Mouse (Mus musculus): ENCODE results near the gene Lhfpl2. TPM values are rescaled to one million over a fixed set of nuclear protein-coding genes. Genes with fewer than 3 reads are reported as not detected.

The Lhfpl2 gene
- total RNA-seq, 4 experiments from 2014 or later = 23.6 to 34.1 (median 24.8) TPM

DNA sequence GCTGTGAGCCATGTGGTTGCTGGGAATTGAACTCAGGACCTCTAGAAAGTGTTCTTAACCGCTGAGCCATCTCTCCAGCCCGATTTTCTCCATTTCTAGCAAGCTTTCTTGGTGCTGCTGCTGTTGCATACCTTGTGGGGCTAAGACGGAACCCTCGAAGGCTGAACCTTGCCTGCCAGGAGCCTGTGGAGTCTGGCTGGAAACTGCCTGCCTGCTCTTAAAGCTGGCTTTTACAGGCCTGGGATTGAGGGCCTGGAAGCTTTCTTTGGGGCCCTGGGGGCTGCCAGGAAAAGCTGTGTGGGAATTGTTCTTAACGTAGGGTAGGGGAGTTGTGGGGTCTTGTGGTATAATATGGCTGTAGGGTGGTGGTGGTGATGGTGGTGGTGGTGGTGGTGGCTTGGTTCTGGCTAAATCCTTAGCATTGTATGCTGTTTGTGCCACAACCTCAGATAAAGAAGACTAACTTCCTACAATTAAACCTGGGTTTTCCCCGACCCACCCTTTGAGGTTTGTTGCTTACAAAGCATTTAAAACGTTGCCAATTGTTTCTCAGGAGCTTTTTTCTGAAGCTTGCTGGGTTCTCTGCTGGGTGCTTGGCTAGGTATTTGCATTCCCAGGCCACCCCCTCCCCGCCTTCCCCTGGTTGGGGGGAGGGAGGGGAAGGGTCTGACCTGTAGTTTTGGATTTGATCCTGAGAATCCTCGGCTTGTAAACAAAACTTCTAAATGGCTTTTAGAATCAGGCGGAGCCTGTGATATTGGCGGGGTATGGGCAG lies 7.9 kb downstream of the Lhfpl2 start:
- no peak for DNase-seq (ENCODE audit: low spot score in 2 of 2)

DNA sequence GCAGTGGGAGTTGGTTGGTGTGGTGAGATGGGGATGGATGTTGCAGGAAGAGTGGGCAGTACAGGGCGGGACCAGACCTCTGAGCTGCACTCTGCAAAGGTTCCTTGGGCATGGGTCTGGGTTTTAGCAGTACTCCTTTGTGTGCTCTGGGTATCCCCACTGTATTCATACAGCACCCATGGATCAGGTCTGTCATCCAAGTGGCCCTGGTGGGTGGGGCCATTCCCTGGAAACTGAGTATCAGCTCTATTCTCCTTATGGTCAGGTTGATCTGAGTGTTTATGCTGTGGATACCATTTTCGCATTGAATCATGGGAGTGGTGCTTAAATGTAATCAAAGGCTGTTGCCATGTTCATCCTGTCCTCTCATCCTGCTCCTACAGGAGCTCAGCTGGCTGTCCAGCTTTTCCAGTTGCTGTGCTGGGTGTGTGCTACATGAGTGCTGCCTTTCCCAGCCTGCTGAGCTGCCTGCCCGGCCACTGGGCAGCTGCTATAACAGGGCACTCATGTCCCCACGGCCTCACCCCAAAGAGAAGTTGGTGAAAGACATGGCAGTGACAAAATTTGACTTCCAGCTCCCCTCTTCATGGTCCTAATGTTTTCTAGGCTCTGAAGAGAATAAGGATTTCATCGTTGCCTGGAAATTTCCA lies 9.2 kb downstream of the Lhfpl2 start:
- no peak for DNase-seq (ENCODE audit: low spot score in 2 of 2)

DNA sequence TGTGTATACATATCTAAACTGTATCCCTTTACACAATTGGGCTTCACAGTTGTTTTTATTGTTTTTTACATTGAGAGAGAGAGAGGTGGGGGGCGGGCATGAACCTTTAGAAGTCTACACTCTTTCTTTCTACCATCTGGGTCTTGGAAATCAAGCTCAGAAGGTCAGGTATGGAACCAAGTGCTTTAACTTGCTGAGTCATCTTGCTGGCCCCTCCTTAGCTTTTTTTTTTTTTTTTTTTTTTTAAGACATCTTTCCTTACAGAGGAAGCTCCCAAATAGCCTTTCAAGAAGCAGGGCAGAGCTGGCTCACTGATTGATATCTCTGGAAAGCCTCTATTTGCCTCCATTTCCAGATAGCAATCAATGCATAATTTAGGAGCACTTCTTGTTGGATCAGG lies 10.7 kb downstream of the Lhfpl2 start:
- no peak for DNase-seq (ENCODE audit: low spot score in 2 of 2)

DNA sequence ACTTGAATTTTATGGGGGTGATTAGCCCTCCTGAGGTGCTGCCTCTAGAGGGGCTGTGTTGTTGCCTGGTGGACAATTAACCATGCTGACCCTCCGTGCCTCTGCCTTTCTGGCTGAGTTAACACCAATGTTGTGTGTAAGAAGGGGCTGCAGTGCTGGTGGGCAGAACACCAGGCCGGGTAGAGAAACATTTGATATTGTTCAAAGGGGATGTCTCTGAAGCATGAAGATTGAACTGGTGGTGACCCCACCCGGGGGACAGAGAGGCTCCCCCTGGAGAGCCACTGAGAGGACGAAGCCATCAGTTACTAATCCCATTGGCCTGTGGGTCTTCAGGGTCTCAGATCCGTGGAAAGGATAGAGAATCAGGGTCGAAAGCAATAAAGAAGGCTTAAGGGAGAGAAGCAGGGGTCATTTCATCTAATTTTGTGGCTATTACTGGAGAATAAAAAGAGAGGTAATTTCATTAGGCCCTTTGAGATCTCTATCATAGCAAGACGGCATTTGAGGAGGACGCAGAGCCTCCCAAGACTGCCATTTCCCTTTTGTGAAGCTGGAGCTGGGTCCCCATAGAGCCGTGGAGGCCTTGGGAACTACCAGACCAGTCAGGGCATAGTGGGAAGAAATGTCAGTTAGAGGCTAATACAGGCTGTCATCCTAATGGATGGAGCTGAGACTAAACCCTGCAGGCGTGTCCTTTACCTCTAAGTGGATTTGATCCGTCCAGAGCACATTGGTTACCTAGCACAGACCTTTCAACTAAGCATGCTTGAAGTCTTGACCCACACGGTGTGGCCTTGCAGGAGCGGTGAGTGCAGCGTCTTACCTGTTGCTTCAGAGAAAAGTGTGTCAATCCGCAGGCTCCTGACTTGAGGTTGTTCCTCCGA lies 12.1 kb downstream of the Lhfpl2 start:
- no peak for DNase-seq (ENCODE audit: low spot score in 2 of 2)

DNA sequence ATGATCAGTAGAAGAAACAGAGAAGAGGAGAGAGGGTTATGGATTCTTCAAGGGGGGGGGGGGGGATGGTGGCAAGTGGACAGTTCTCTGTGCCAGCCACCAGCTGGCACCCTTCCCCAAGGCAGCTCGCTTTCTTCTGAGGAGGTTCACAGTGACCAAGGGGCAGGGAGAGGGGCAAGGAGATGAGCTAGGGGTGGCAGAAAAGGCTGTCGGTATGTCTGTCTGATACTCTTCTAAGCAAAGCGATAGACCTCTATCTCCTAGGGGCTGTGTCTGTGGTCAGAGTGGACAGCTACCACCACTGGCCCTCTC lies 12.7 kb downstream of the Lhfpl2 start:
- DNase-seq (ENCODE audit: low spot score in 2 of 2) = no peak

DNA sequence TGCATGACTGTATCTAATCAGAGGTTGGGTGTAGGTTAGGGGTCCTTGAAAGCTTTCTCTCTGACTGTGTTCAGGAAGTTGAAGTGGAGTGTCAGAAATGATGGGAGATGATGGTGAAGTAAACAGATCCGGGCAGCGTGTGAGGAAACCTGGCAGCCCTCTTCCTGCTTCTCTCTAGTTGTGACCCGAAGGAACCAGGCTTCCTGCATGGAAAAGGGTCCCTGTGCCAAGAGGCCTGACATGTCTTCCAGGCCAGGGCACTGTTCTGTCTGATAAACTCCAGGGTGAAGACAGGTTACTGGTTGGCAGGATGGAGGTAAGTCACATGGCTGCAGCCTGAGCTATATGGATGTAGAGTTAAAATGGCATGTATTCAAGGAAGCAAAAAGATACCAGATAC lies 13.3 kb downstream of the Lhfpl2 start:
- DNase-seq (ENCODE audit: low spot score in 2 of 2) = no peak

DNA sequence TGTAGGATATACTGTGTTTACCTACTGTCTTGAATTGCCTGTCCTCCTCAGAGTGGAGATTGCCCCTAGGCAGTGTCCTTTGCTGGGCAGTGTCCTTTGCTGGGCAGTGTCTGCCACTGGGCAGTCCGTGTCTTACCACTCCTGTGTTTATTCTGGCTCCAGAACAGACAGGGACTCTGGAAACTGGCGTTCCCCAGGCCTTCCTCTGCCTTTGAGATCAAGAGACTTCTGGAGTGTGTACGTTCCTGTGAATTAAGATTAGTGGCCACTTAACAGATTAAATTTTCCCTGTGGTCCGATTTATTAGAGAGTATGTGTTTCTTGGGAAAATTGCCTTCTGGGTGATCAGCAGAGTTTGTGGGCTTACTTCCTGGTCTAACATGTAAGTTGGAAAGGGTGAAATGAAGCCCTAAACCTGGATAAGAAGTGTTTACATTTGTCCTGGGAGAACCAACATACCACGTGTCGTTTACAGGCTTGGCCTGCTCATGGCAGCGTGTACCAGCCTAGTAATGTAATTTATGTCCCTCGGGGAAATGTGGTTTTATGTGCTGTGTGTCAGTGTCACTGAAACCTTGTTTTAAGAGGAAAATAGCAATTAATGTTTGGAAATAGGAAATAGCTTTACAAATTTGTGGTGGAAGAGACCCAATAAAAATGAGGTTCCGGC lies 15.6 kb downstream of the Lhfpl2 start:
- no peak for DNase-seq (ENCODE audit: low spot score in 2 of 2)

DNA sequence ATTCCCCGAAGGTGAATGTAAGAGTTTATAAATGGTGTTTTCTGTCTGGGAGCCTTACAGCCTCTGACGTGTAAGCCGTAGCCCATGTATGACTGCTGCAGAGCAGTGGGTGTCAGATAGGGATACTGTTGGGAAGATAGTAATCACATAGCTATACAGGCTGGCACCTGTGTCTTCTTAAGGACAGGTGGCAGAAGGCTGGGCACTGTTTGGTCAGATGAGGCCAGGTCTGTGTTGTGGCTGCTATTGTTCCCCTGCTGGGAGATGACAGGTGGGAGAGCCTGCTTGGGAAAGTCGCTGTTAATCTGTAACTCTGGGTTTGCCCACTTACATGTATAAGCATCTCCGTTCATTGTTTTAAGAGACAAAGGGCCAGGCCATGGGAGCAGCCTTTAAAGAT lies 16.1 kb downstream of the Lhfpl2 start:
- DNase-seq (ENCODE audit: low spot score in 2 of 2) = no peak

DNA sequence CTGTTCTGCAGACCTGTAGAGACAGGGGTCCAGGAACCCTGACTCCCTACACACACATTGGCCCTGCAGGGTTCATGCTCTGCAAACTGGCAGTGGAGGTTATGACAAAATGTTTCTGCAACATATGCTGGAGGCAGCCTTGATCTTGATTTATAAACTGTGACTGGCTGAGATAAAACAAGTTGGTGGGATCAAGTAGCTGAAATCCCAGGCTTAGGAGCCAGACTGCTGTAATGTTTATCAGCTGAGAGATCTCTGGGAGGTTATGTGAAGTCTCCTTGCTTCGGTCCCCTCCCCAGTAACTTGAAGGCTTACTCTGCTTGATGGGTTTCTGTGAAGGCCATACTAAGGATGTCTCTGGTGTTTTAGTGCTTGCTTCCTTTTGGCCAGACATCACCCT lies 17.6 kb downstream of the Lhfpl2 start:
- DNase-seq (ENCODE audit: low spot score in 2 of 2) = no peak

DNA sequence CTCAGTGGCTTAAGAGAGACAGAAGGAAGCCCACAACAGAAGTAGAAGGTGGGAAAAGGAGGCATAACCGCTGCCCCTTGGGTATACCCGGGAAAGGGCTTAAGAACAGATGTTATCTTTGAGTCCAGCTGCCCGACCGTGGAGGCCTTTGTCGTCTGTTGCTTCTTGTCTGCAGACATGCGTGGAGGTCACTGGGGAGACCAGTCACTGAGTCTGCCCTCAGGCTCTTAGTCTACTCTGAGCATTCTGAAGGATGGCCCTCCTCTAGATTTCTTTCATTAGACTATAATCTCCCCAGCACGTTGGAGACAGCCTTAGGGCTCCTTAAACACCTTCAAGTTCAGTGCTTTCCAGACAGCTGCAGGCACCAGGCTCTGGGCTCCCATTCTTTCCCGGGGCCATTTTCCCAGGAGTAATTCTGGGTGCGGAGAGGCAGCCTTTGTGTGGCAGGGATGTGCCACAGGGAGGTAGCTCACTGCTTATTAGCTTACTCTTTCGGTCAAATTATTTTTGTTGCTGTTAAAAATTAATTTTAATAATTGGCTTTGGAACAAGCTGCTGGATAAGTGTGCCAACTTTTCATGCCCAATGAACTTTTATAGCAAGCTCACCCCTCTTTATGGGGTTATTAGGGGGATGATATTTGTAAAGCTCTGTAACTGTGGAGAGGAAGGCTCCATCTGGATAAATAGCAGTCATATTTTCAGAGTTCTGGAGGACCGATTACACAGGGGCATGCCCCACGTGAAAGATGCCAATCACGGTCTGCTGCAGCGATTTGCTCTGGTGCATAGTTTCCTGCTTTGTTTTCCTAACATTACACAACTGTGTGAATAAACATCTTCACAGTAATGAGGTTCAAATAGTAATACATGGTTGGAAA lies 19.8 kb downstream of the Lhfpl2 start:
- no peak for DNase-seq (ENCODE audit: low spot score in 2 of 2)

DNA sequence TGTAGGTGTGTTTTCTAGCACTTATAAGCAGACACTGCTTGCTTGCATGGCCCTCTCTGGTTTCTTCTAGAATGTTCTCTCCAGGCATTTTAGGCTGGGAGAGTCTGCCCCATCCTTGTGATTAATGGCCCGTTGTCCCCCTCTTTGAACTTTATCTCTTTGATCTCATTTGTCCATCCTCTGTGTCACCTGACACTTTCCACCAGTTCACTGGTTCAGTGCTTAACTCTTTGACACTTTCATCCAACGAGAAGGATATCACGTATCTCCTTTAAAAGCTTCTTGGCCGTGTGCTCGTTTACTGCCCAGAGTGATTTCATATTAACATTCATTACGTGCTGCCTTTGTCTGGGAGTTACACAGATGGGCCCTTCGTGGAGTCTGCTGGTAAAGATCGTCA lies 25.6 kb downstream of the Lhfpl2 start:
- no peak for DNase-seq (ENCODE audit: low spot score in 2 of 2)

DNA sequence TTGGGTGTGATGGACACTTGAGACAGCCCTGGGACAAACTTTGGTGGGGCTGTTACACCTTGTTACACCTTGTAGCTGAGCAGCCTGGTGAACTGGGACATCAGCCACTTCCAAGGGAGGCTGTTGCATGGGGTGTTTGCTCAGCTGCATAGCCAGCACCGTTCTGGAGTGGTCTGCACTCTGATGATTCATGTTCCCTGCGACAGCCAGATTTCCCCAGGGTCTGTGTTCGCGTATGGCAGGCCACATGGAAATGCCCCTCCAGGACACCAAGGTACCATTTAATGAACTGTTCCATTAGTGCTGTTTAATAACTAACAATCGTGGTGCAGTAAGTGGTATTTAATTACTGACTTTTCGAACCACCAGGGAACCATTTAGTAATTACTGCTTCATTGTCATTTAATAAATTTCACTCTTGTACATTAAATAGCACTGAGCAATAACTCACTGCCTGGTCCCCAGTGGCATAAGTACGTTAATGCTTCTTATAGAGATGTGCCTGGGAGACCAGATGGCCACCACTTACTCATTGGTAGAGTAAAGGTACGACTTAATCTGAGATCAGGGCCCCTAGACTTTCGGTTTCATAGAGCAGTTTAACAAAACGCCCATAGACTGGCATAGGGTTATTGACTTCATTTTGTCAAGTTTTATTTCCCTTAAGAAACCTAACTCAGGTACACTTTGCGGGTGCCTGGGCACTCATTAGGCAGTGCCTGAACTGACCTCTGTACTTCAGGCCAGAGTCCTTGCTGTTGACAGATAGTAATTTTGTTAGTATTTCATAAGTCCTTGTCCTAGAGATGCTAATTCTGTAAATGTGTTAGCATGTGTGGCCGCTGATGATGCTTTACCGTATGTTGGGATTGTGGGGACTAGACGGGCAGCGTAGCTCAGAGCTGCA lies 26.9 kb downstream of the Lhfpl2 start:
- DNase-seq (ENCODE audit: low spot score in 2 of 2) = no peak

DNA sequence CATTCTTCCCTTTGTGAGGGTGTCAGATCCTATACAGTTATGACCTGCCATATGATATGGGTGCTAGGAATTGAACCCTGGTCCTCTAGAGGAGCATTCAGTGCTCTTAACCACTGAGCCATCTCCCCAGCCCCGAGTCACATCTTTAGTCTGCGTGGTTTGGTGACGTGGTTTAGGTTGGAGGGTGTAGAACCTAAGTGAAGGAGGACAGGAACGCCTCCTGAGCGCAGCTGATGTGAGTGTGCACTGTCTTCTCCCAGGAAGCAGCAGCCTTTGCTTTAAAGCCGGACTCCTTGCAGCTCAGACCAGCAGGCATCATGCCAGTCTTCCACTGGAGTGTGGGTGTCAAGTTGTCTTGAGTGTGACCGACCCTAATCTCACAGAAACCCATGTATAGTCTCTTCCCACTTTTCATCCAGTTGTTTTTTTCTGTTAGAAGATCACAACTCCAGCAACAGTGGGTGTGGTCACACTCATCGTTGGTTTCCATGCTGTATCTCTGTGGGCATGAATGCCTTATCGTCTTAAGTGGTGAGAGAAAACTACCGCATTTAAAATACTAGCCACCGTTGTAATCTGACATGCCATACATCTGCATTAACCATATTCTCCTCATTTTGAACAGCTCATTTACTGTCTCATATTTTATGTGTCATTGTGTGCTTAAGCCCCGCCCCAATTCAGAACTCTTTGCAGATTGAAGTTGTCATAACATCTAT lies 28.7 kb downstream of the Lhfpl2 start:
- no peak for DNase-seq (ENCODE audit: low spot score in 2 of 2)

DNA sequence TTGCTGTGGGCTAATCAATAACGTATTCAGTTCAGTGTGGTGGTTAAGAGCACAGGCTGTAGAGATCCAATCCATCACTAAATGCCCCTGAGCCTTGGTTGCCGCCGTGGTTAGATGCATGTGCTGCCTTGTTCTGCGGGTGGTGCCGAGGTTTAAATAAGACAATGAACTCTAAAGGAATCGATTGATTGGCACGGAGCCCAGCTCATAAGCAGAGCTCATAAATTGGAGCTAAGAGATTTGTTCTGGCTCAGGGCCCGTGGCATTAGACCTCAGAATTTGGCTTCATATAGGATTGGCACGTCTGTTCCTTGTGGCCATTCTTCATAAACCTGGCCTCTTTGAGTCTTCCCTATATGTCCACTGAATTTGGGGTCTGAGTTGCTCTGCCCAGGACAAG lies 29.5 kb downstream of the Lhfpl2 start:
- no peak for DNase-seq (ENCODE audit: low spot score in 2 of 2)

DNA sequence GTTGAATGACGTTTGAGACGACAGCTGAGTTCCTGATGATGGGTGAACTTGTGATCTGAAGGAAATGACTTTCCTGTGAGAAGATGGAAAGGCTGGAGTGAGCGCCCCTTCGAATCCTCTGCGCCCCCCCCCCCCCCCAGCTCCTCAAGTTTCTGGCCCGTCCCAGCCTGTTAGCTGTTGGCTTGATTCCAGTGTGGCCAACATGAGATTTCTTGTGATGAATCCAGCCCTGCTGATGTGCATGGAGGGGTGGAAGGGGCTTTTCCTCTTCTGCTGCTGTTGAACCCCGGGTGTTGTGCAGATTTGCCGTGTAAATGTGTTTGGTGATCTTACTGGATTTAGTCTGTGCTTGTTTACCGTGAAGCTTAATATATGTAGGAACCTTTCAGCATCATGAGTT lies 31.2 kb downstream of the Lhfpl2 start:
- DNase-seq (ENCODE audit: low spot score in 2 of 2) = no peak

DNA sequence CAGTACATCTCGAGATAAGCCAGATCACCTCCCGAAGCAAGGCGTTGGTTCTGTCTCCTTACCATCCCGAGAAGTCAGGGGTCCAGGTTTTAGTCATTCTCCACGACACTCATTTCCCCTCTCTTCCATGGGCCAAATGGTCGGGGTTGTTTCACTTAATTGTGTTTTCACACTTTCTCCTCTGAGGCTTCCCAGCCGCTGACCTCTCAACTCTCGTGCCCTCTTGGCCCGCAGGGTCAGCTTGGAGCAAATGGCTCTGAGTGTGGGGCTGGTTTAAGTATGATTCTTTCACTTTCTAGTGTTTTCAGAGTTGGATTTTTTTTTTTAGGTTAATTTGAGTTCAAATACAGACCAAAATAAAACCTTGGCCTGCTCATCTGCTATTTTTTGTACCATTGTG lies 31.7 kb downstream of the Lhfpl2 start:
- DNase-seq (ENCODE audit: low spot score in 2 of 2) = no peak

DNA sequence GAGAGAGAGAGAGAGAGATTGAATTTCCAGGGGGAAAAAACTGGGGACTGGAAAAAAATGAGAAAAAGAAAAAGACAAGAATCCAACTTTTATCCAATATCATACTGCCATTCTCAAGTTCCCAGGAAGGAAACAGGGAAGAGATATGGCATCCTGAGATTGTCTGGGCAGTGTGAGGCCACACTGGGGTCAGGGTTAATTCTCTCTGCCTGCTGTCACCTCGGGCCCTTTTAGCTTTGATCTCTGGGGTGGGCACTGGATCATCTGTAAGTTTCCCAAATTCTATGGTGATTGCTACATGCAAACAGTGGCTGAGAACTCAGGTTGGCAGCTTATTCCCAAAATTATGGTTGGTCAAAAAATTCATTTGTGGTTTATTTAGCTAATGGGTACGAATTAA lies 33.8 kb downstream of the Lhfpl2 start:
- no peak for DNase-seq (ENCODE audit: low spot score in 2 of 2)

DNA sequence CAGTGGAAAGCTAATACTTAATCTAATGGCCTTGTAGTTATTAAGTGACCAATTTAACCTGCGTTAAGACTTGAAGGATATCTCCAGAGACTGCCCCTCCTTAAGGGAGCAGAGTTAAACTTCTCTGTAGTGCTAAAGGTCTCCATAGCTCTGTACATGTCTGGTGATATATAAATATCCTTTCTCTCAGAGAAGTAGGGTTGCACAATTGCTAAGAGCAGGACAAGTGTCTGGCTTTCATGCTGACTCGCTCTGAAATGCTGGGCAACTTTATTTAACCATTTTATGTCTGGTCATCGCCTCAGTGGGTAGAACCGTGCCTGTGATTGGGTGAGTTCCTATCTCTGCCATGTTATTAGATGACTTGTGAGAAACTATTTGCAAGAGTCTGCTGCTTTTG lies 36.6 kb downstream of the Lhfpl2 start:
- DNase-seq (ENCODE audit: low spot score in 2 of 2) = no peak

DNA sequence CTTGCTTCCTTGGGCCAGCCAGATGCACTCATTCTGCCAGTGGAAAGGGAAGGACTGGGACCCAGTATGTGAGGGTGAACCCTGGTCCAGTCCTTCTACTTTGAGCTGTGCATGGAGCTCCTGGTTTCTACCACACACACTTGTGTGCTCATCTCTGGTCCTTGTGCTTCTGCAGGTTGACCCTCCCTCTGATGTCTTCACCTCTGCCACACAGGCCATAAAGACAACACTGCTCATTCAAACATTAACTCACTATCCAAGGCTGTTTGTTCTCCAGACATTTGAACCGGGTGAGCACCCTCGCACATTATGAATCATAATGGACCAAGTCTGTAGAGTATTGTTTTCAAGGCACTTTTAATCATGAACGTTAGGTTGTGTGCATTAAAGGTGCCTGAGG lies 37.0 kb downstream of the Lhfpl2 start:
- DNase-seq (ENCODE audit: low spot score in 2 of 2) = no peak
